ENCODE assay signal across 31 mouse cellular contexts in the genomic region with DNA sequence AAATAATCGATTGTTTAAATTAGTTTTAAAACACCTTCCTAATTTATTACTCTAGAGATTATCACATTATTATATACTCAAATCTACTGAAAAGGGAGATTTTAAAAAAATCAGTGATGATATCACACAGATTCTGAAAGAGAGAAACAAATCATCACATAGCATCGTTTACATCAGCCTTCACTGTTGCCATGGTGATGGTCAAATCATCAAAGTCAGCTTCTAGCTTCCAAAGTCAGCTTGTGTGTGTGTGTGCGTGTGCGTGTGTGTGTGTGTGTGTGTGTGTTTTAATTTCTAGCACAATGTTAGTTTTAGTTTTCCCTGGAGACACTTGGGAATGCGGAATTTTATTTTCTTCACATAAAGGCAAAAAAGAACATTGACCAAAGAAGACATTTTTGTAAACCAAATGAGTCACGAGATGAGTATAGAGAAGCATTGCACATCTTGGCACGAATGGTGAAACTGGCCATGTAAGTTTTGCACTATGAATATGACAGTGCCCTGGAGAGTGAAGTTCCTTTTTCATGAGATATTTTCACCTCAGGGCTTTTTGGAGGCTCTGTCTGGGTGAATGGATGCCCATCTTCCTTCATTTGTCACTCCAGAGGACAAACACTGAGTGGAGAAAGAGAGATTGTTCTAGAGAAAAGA. TPM values are rescaled to one million over a fixed set of nuclear protein-coding genes. Genes with fewer than 3 reads are reported as not detected.
DNase-seq lines count a peak whose midpoint lies in the region; ATAC-seq and TF ChIP-seq lines count a peak whose summit lies in the region.
"Had no signal": no experiment of that assay in that cellular context is flagged by ENCODE, and none has a peak within 500 bp of the region (broad histone marks: within the 10 kb centered on the region; RNA-seq: fewer than 3 reads in every experiment).

No protein-coding gene starts in this region.

- no peak overlapping the region for H3K4me3 ChIP-seq in forebrain, postnatal 0 days (ENCODE audit: low read depth, low read length)
- H3K4me3 ChIP-seq in forebrain, embryonic 15.5 days: no peak overlapping the region
- no peak overlapping the region for H3K4me3 ChIP-seq in midbrain, embryonic 14.5 days (replicated peaks; ENCODE audit: low read depth, low read length)
- H3K4me3 ChIP-seq in midbrain, embryonic 11.5 days (ENCODE audit: low read depth, low read length): no peak overlapping the region
- H3K4me3 ChIP-seq: embryonic facial prominence, embryonic 15.5 days; heart, adult 2 months; heart, embryonic 15.5 days; midbrain, embryonic 12.5 days; myocyte; neural tube, embryonic 15.5 days had no signal

- H3K4me2 ChIP-seq in forebrain, postnatal 0 days (ENCODE audit: low read depth): no peak overlapping the region
- no peak overlapping the region for H3K4me2 ChIP-seq in forebrain, embryonic 15.5 days (replicated peaks)
- H3K4me2 ChIP-seq in midbrain, embryonic 14.5 days (ENCODE audit: low read length): no peak overlapping the region
- H3K4me2 ChIP-seq in midbrain, embryonic 11.5 days: no peak overlapping the region
- H3K4me2 ChIP-seq: embryonic facial prominence, embryonic 15.5 days; heart, embryonic 15.5 days; midbrain, embryonic 12.5 days; neural tube, embryonic 15.5 days had no signal

- no peak overlapping the region for H3K9ac ChIP-seq in forebrain, postnatal 0 days
- no peak overlapping the region for H3K9ac ChIP-seq in forebrain, embryonic 15.5 days (replicated peaks)
- no peak overlapping the region for H3K9ac ChIP-seq in midbrain, embryonic 14.5 days (replicated peaks; ENCODE audit: low read length)
- H3K9ac ChIP-seq in midbrain, embryonic 11.5 days (ENCODE audit: low read length): no peak overlapping the region
- H3K9ac ChIP-seq: embryonic facial prominence, embryonic 15.5 days; heart, embryonic 15.5 days; liver, postnatal 0 days; midbrain, embryonic 12.5 days; neural tube, embryonic 15.5 days had no signal

- no peaks in the 10 kb centered on the region; the same call in 1 of the 2 replicates for H3K27me3 ChIP-seq in forebrain, postnatal 0 days (ENCODE audit: insufficient read depth, low read length)
- no peaks in the 10 kb centered on the region for H3K27me3 ChIP-seq in forebrain, embryonic 15.5 days
- no peaks in the 10 kb centered on the region for H3K27me3 ChIP-seq in midbrain, embryonic 14.5 days (ENCODE audit: control insufficient read depth, insufficient read depth, low read length)
- no peaks in the 10 kb centered on the region for H3K27me3 ChIP-seq in midbrain, embryonic 11.5 days (ENCODE audit: control insufficient read depth, insufficient read depth, low read length)
- H3K27me3 ChIP-seq in splenic B cell, adult 2 months (ENCODE audit: control insufficient read depth, insufficient read depth, low read length, poor library complexity, severe bottlenecking): no peaks in the 10 kb centered on the region
- H3K27me3 ChIP-seq: embryonic facial prominence, embryonic 15.5 days; heart, embryonic 15.5 days; midbrain, embryonic 12.5 days; neural tube, embryonic 15.5 days had no signal

- 77% methylated on average over 7 of the region's 7 CpGs for WGBS in forebrain, postnatal 0 days
- 88% methylated on average over 7 of the region's 7 CpGs for WGBS in forebrain, embryonic 15.5 days
- whole genome bisulfite sequencing in midbrain, embryonic 14.5 days: 74% methylated on average over 7 of the region's 7 CpGs
- 84% methylated on average over 7 of the region's 7 CpGs for WGBS in midbrain, embryonic 11.5 days

- TF ChIP-seq CTCF in forebrain, postnatal 0 days (IDR thresholded peaks at IDR 0.05; ENCODE audit: low read depth): no peak

- peak; percentile 7 for DNase-seq in forebrain, postnatal 0 days
- peak; percentile 21 for DNase-seq in midbrain, embryonic 14.5 days
- no peak for DNase-seq in midbrain, embryonic 11.5 days (ENCODE audit: low spot score, missing footprints)
- peak; percentile 65 for DNase-seq in NIH3T3 (ENCODE audit: low read depth)
- DNase-seq in splenic B cell, adult 2 months (ENCODE audit: low read depth, low spot score): peak; percentile 52
- no peak for DNase-seq in spleen, postnatal 4 days (ENCODE audit: low spot score in 2 of 2)
- DNase-seq in adrenal gland, adult 8-10 months: no peak
- DNase-seq: cerebellum, adult 9-11 months; gastrocnemius, postnatal 14 days; heart, adult 2 months; heart, postnatal 4 days; kidney, adult 2 months; kidney, postnatal 10 days; left cerebral cortex, postnatal 4 days; liver; liver, postnatal 0 days; lung, postnatal 36 days; right cerebral cortex, postnatal 25 days; thymus, postnatal 14 days had no signal

- H3K9me3 ChIP-seq in forebrain, postnatal 0 days (ENCODE audit: low read length): no peaks in the 10 kb centered on the region
- no peaks in the 10 kb centered on the region for H3K9me3 ChIP-seq in forebrain, embryonic 15.5 days
- H3K9me3 ChIP-seq in midbrain, embryonic 14.5 days (ENCODE audit: control insufficient read depth, low read length): 0 out of 2 replicates have a peak, but pooled peaks cover 3% of the 10 kb centered on the region
- no peaks in the 10 kb centered on the region; the same call in 1 of the 2 replicates for H3K9me3 ChIP-seq in midbrain, embryonic 11.5 days (ENCODE audit: control insufficient read depth, low read length)
- H3K9me3 ChIP-seq: embryonic facial prominence, embryonic 15.5 days; heart, embryonic 15.5 days had no signal

- no peaks in the 10 kb centered on the region for H3K36me3 ChIP-seq in forebrain, postnatal 0 days (ENCODE audit: insufficient read depth)
- H3K36me3 ChIP-seq in forebrain, embryonic 15.5 days: no peaks in the 10 kb centered on the region
- H3K36me3 ChIP-seq in midbrain, embryonic 14.5 days (ENCODE audit: control insufficient read depth, insufficient read depth, low read length): no peaks in the 10 kb centered on the region
- H3K36me3 ChIP-seq in midbrain, embryonic 11.5 days (ENCODE audit: control insufficient read depth, insufficient read depth, low read length): no peaks in the 10 kb centered on the region
- H3K36me3 ChIP-seq in splenic B cell, adult 2 months (ENCODE audit: control insufficient read depth, insufficient read depth, low read length, poor library complexity, severe bottlenecking): no peaks in the 10 kb centered on the region
- H3K36me3 ChIP-seq: embryonic facial prominence, embryonic 15.5 days; heart, embryonic 15.5 days; midbrain, embryonic 12.5 days; neural tube, embryonic 15.5 days had no signal

- no peak overlapping the region for H3K27ac ChIP-seq in forebrain, postnatal 0 days (ENCODE audit: low read depth, low read length)
- H3K27ac ChIP-seq in forebrain, embryonic 15.5 days (replicated peaks): no peak overlapping the region
- no peak overlapping the region for H3K27ac ChIP-seq in midbrain, embryonic 14.5 days (replicated peaks; ENCODE audit: low read depth, low read length)
- no peak overlapping the region for H3K27ac ChIP-seq in midbrain, embryonic 11.5 days (ENCODE audit: low read depth, low read length)
- H3K27ac ChIP-seq: embryonic facial prominence, embryonic 15.5 days; heart, adult 2 months; heart, embryonic 15.5 days; midbrain, embryonic 12.5 days; neural tube, embryonic 15.5 days had no signal

- peak; percentile 42; the same call in 1 of the 2 replicates for ATAC-seq in forebrain, postnatal 0 days
- ATAC-seq in forebrain, embryonic 15.5 days (replicated peaks): no peak
- ATAC-seq in midbrain, embryonic 14.5 days (ENCODE audit: low FRiP score, low TSS enrichment): no peak
- no peak for ATAC-seq in midbrain, embryonic 11.5 days (ENCODE audit: low FRiP score)
- ATAC-seq: inflammation-experienced regulatory T-cells, adult 6 months; liver, postnatal 0 days had no signal

- H3K4me1 ChIP-seq in forebrain, postnatal 0 days (ENCODE audit: insufficient read depth): no peaks in the 10 kb centered on the region
- H3K4me1 ChIP-seq in forebrain, embryonic 15.5 days: no peaks in the 10 kb centered on the region
- H3K4me1 ChIP-seq in midbrain, embryonic 14.5 days (ENCODE audit: control insufficient read depth, insufficient read depth, low read length): no peaks in the 10 kb centered on the region
- H3K4me1 ChIP-seq in midbrain, embryonic 11.5 days (ENCODE audit: control insufficient read depth, insufficient read depth, low read length): no peaks in the 10 kb centered on the region
- H3K4me1 ChIP-seq: heart, embryonic 15.5 days; midbrain, embryonic 12.5 days; neural tube, embryonic 15.5 days had no signal

RNA-seq across cellular contexts. Expression of a gene that starts 15.6 kb away (rescaled TPM):
- 9.8 and 17.1 TPM in 2 replicates for total RNA-seq in forebrain, postnatal 0 days (2014; rRNA removed)
- 169 and 172 TPM in 2 replicates for polyA plus RNA-seq in forebrain, postnatal 0 days (2015; fragmentation: Nextera tagmentation; extraction: Ambion mirVana)
- 102 and 108 TPM in 2 replicates for polyA plus RNA-seq in forebrain, embryonic 15.5 days (2015; fragmentation: Nextera tagmentation; extraction: Ambion mirVana)
- polyA plus RNA-seq in midbrain, embryonic 14.5 days (2014; fragmentation: Nextera tagmentation; extraction: Ambion mirVana): 94.0 and 157 TPM in 2 replicates
- polyA plus RNA-seq in midbrain, embryonic 11.5 days (2014; fragmentation: Nextera tagmentation; extraction: Ambion mirVana): 351 and 358 TPM in 2 replicates
- total RNA-seq in adrenal gland, adult 8-10 months (2022): 100 to 1,000 TPM; 161 to 194 (median 182) TPM
- total RNA-seq: MEL had no signal

RNA-seq across cellular contexts. Expression of a gene that starts 36.1 kb away (rescaled TPM):
- not detected in 2 replicates for total RNA-seq in forebrain, postnatal 0 days (2014; rRNA removed)
- polyA plus RNA-seq in forebrain, postnatal 0 days (2015; fragmentation: Nextera tagmentation; extraction: Ambion mirVana): not detected in 2 replicates
- not detected in 2 replicates for polyA plus RNA-seq in forebrain, embryonic 15.5 days (2015; fragmentation: Nextera tagmentation; extraction: Ambion mirVana)
- polyA plus RNA-seq in midbrain, embryonic 14.5 days (2014; fragmentation: Nextera tagmentation; extraction: Ambion mirVana): not detected in 2 replicates
- polyA plus RNA-seq in midbrain, embryonic 11.5 days (2014; fragmentation: Nextera tagmentation; extraction: Ambion mirVana): not detected in 2 replicates
- 1 to 10 TPM in 1 of 4 experiments, under 1 TPM in 2, not detected in 1; 0.22 to 1.6 (median 0.94) TPM for total RNA-seq in adrenal gland, adult 8-10 months (2022)
- total RNA-seq: gastrocnemius, postnatal 14 days; heart, adult 2 months; heart, postnatal 4 days; layer of hippocampus, adult 18-20 months; left cerebral cortex, adult 18-20 months; left cerebral cortex, postnatal 4 days; MEL had no signal
- polyA plus RNA-seq: cortical plate, adult 2 months; heart, adult 2 months; heart, embryonic 15.5 days; inflammation-experienced regulatory T-cells, adult 6 months; liver, postnatal 0 days; midbrain, embryonic 12.5 days; myocyte; neural tube, embryonic 15.5 days; testis, adult 2 months had no signal

RNA-seq across cellular contexts. Expression of a gene that starts 50.2 kb away (rescaled TPM):
- 139 and 198 TPM in 2 replicates for total RNA-seq in forebrain, postnatal 0 days (2014; rRNA removed)
- 187 and 244 TPM in 2 replicates for polyA plus RNA-seq in forebrain, postnatal 0 days (2015; fragmentation: Nextera tagmentation; extraction: Ambion mirVana)
- 114 and 115 TPM in 2 replicates for polyA plus RNA-seq in forebrain, embryonic 15.5 days (2015; fragmentation: Nextera tagmentation; extraction: Ambion mirVana)
- 67.9 and 86.5 TPM in 2 replicates for polyA plus RNA-seq in midbrain, embryonic 14.5 days (2014; fragmentation: Nextera tagmentation; extraction: Ambion mirVana)
- polyA plus RNA-seq in midbrain, embryonic 11.5 days (2014; fragmentation: Nextera tagmentation; extraction: Ambion mirVana): 181 and 187 TPM in 2 replicates
- total RNA-seq in adrenal gland, adult 8-10 months (2022): 100 to 1,000 TPM; 108 to 159 (median 130) TPM

Comparison
In these comparisons a context has a peak if more than half of its experiments do, and no peak if none do; other contexts are left out.
1. DNase-seq: peak in forebrain, postnatal 0 days (single experiment), midbrain, embryonic 14.5 days (single experiment), NIH3T3 (single experiment) and splenic B cell, adult 2 months (single experiment); none in midbrain, embryonic 11.5 days (single experiment), spleen, postnatal 4 days (0 of 2) and adrenal gland, adult 8-10 months (single experiment).